Mouse (Mus musculus): Measurements from ENCODE around the gene Hilpda. TPM values are rescaled to one million over a fixed set of nuclear protein-coding genes. Genes with fewer than 3 reads are reported as not detected.

The Hilpda gene
- polyA plus RNA-seq (2017; shearing (Covaris generic)): 230 TPM

DNA sequence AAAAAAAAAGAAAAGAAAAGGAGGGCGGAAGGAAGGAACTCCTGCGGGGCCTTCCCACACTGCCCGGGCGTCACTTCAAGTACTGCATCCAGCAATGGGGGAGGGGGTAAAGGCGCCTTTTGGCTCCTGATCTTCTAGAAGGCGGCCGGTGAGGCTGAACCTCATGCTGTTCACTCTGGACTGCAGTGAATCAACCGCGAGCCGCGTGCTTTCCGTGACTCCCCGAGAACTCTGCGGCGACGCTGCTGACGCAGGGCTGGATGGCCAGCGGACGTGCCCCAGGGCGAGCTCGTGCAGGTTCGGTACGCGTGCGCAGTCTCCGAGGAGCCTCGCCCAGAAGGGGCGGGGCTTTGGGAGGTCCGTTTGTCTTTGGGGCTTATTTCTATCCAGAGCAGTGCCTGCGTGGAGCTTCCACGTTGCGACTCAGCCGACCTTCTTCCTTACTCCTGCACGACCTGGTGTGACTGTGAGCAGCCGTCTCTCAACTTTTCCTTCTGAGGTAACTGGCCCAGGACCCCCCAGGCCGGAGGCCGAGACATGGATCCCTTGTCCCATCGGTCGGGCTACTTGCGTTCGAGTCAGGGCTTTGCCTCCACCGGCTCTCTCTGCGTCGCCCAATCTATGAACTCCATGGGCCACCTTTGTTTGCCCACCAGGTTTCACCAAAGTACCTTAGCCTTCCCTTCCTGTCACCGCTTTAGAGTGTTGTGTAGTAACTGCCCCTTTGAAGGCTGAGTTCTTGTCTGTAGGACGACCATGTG lies at the start of gene Hilpda:
Gene Hilpda, plus strand, starts transcription at position 177 of the 761 bp plus-strand sequence.

DNA sequence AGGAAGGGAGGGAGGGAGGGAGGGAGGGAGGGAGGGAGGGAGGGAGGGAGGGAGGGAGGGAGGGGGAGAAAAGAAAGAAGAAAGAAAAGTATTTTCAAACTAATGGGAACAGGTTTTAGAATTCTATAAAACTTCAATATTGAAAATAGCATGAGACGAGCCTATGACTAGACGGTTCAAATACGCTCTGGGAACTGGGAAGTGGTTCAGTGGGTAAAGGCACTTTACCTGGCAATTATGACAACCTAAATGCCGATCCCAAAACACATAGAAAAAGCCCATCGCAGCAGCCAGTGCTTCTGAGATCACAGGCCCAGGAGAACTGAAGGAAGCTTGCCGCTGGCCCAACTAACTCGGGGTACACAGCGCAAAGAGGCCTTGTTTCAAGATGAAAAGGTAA lies 7.0 kb downstream of the Hilpda start, which contains the start of gene Fam71f2:
Gene Fam71f2, plus strand, starts transcription at position 301 of the 400 bp plus-strand sequence.

DNA sequence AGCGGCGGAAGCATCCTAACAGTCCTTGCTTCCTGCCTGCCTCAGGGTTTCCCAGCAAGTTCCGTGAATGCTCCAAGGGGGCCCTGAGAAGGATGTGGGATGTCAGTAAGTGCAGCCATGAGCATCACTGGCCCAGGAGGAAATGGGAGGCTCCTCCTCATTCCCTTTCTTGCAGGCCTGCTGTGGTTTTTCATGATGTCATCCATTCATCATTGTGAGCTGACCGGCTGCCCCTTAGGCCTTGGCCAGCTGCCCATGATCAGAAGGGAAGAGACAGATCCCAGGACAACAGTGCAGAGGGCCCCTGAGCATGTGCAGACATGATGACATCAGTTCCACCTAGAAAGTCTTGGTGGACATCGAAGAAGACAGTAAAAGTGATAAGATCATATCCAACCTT lies 46.6 kb downstream of the Hilpda start, which contains the start of gene Fam71f1:
Gene Fam71f1, plus strand, starts transcription at position 262 of the 400 bp plus-strand sequence.

Other genes starting within 250 kb of the Hilpda start
- 0.11 TPM for gene Lep, start 212.3 kb upstream of the Hilpda start, polyA plus RNA-seq (2017; shearing (Covaris generic))
- 66.3 TPM for gene Rbm28, start 107.5 kb upstream of the Hilpda start, polyA plus RNA-seq (2017; shearing (Covaris generic))
- gene Prrt4, start 92.9 kb upstream of the Hilpda start, polyA plus RNA-seq (2017; shearing (Covaris generic)): 0.17 TPM
- 119 TPM for gene Impdh1, start 56.1 kb upstream of the Hilpda start, polyA plus RNA-seq (2017; shearing (Covaris generic))
- 0.99 TPM for gene Fam71f2, start 7.1 kb downstream of the Hilpda start, polyA plus RNA-seq (2017; shearing (Covaris generic))
- not detected for gene Fam71f1, start 46.7 kb downstream of the Hilpda start, polyA plus RNA-seq (2017; shearing (Covaris generic))
- 84.0 TPM for gene Calu, start 75.6 kb downstream of the Hilpda start, polyA plus RNA-seq (2017; shearing (Covaris generic))
- gene Opn1sw, start 116.0 kb downstream of the Hilpda start, polyA plus RNA-seq (2017; shearing (Covaris generic)): not detected
- 1.2 TPM for gene Ccdc136, start 123.8 kb downstream of the Hilpda start, polyA plus RNA-seq (2017; shearing (Covaris generic))
- not detected for gene Flnc, start 160.8 kb downstream of the Hilpda start, polyA plus RNA-seq (2017; shearing (Covaris generic))
- gene Atp6v1f, start 195.2 kb downstream of the Hilpda start, polyA plus RNA-seq (2017; shearing (Covaris generic)): 295 TPM
- gene Atp6v1fnb, start 198.9 kb downstream of the Hilpda start, polyA plus RNA-seq (2017; shearing (Covaris generic)): not detected
- 0.32 TPM for gene Kcp, start 235.5 kb downstream of the Hilpda start, polyA plus RNA-seq (2017; shearing (Covaris generic))